Mouse (Mus musculus) lung, adult 2 months (tissue): Measurements from ENCODE around the gene Lrrc10b.

ENCODE experiments used
- CTCF ChIP-seq: fragments of 200-500 bp; IDR thresholded peaks from 2 replicates; pipeline ENCODE4 v1.5.1; 2011; ENCODE audit warnings: mild to moderate bottlenecking, low read length, control low read depth; ENCODE audit not compliant: insufficient read depth
- POLR2A ChIP-seq: fragments of 200-500 bp; IDR thresholded peaks from 2 replicates; pipeline ENCODE4 v1.6.1; 2011; ENCODE audit warnings: low read depth, mild to moderate bottlenecking, control low read depth, low read length, borderline replicate concordance; ENCODE audit errors: extremely low read depth

GRCm38 (mm10) chr19:10473779-10474178 lies 16.5 kb upstream of the Lrrc10b start:
- no peak for TF ChIP-seq CTCF
- TF ChIP-seq POLR2A, result no peak
